Mouse (Mus musculus): ENCODE results near the gene Cbx8. TPM values are rescaled to one million over a fixed set of nuclear protein-coding genes. Genes with fewer than 3 reads are reported as not detected.
A peak's percentile ranks its signal among the peaks of the same experiment; 100 is the strongest.

The Cbx8 gene
- polyA plus RNA-seq, 1 experiment from 2014 or later, result 6.4 TPM

GRCm38 (mm10) chr11:119005547-119006275 is 35.1 kb downstream of the Cbx8 start:
- no peak overlapping the region for H3K4me2 ChIP-seq (replicated peaks; ENCODE audit: low read depth)
- H3K9me3 ChIP-seq (ENCODE audit: control insufficient read depth), result no peaks in the 10 kb centered on the region
- ATAC-seq, result no peak
- H3K27ac ChIP-seq (ENCODE audit: low read depth, low read length), result no peak overlapping the region
- TF ChIP-seq CTCF (IDR thresholded peaks at IDR 0.05; ENCODE audit: low read depth), result no peak
- H3K36me3 ChIP-seq (ENCODE audit: control insufficient read depth, insufficient read depth), result no peaks in the 10 kb centered on the region
- no peaks in the 10 kb centered on the region; the same call in 1 of the 2 replicates for H3K4me1 ChIP-seq (replicated peaks; ENCODE audit: control insufficient read depth, insufficient read depth, low read length)
- H3K9ac ChIP-seq (ENCODE audit: low read depth, low read length), result no peak overlapping the region
- WGBS, result 85% methylated on average over 10 of the region's 10 CpGs
- H3K27me3 ChIP-seq (replicated peaks; ENCODE audit: control insufficient read depth, insufficient read depth, low read length), result no peaks in the 10 kb centered on the region
- H3K4me3 ChIP-seq (ENCODE audit: low read depth, low read length), result no peak overlapping the region

GRCm38 (mm10) chr11:119001493-119002128 is 39.2 kb downstream of the Cbx8 start:
- no peaks in the 10 kb centered on the region for H3K36me3 ChIP-seq (ENCODE audit: control insufficient read depth, insufficient read depth)
- H3K4me2 ChIP-seq (replicated peaks; ENCODE audit: low read depth), result no peak overlapping the region
- ATAC-seq, result no peak
- no peaks in the 10 kb centered on the region for H3K4me1 ChIP-seq (replicated peaks; ENCODE audit: control insufficient read depth, insufficient read depth, low read length)
- H3K4me3 ChIP-seq (ENCODE audit: low read depth, low read length), result no peak overlapping the region
- peaks cover 16% of the 10 kb centered on the region for H3K27me3 ChIP-seq (replicated peaks; ENCODE audit: control insufficient read depth, insufficient read depth, low read length)
- no peak for TF ChIP-seq CTCF (IDR thresholded peaks at IDR 0.05; ENCODE audit: low read depth)
- no peaks in the 10 kb centered on the region for H3K9me3 ChIP-seq (ENCODE audit: control insufficient read depth)
- no peak overlapping the region for H3K27ac ChIP-seq (ENCODE audit: low read depth, low read length)
- no peak overlapping the region for H3K9ac ChIP-seq (ENCODE audit: low read depth, low read length)
- WGBS, result 45% methylated on average over 4 of the region's 4 CpGs

GRCm38 (mm10) chr11:119000877-119001276 is 39.9 kb downstream of the Cbx8 start:
- ATAC-seq, result no peak
- Histone ChIP-seq H3K27ac (ENCODE audit: low read depth, low read length) (no peak overlapping the region), H3K4me3 (ENCODE audit: low read depth, low read length) (no peak overlapping the region), H3K4me1 (replicated peaks; ENCODE audit: control insufficient read depth, insufficient read depth, low read length) (no peaks in the 10 kb centered on the region), H3K4me2 (replicated peaks; ENCODE audit: low read depth) (no peak overlapping the region), H3K27me3 (replicated peaks; ENCODE audit: control insufficient read depth, insufficient read depth, low read length) (peaks cover 16% of the 10 kb centered on the region), H3K9ac (ENCODE audit: low read depth, low read length) (no peak overlapping the region), H3K36me3 (ENCODE audit: control insufficient read depth, insufficient read depth) (no peaks in the 10 kb centered on the region), H3K9me3 (ENCODE audit: control insufficient read depth) (no peaks in the 10 kb centered on the region)
- 68% methylated on average over 2 of the region's 2 CpGs for WGBS
- TF ChIP-seq CTCF (IDR thresholded peaks at IDR 0.05; ENCODE audit: low read depth), result no peak; the same call in 1 of the 2 replicates

- Histone ChIP-seq H3K27me3 (replicated peaks; ENCODE audit: control insufficient read depth, insufficient read depth, low read length) (peaks cover 16% of the 10 kb centered on the region), H3K9ac (ENCODE audit: low read depth, low read length) (no peak overlapping the region), H3K36me3 (ENCODE audit: control insufficient read depth, insufficient read depth) (no peaks in the 10 kb centered on the region), H3K4me1 (replicated peaks; ENCODE audit: control insufficient read depth, insufficient read depth, low read length) (no peaks in the 10 kb centered on the region), H3K27ac (ENCODE audit: low read depth, low read length) (no peak overlapping the region), H3K4me3 (ENCODE audit: low read depth, low read length) (no peak overlapping the region), H3K9me3 (ENCODE audit: control insufficient read depth) (no peaks in the 10 kb centered on the region), H3K4me2 (replicated peaks; ENCODE audit: low read depth) (no peak overlapping the region)
- no peak for TF ChIP-seq CTCF (IDR thresholded peaks at IDR 0.05; ENCODE audit: low read depth)
- 10% methylated on average over 26 of the region's 26 CpGs for WGBS
- no peak for ATAC-seq
These were observed 41.4 kb downstream of the Cbx8 start for GRCm38 (mm10) chr11:118999361-118999804.

- H3K4me1 ChIP-seq (replicated peaks; ENCODE audit: control insufficient read depth, insufficient read depth, low read length), result no peaks in the 10 kb centered on the region
- ATAC-seq, result no peak
- H3K4me3 ChIP-seq (ENCODE audit: low read depth, low read length), result no peak overlapping the region
- H3K9ac ChIP-seq (ENCODE audit: low read depth, low read length), result no peak overlapping the region
- peak overlapping the region; percentile 33; the same call in 1 of the 2 replicates for H3K4me2 ChIP-seq (replicated peaks; ENCODE audit: low read depth)
- 17% methylated on average over 30 of the region's 30 CpGs for WGBS
- H3K27me3 ChIP-seq (replicated peaks; ENCODE audit: control insufficient read depth, insufficient read depth, low read length), result peaks cover 16% of the 10 kb centered on the region
- no peaks in the 10 kb centered on the region for H3K36me3 ChIP-seq (ENCODE audit: control insufficient read depth, insufficient read depth)
- H3K27ac ChIP-seq (ENCODE audit: low read depth, low read length), result no peak overlapping the region
- peak; percentile 94 for TF ChIP-seq CTCF (IDR thresholded peaks at IDR 0.05; ENCODE audit: low read depth)
- H3K9me3 ChIP-seq (ENCODE audit: control insufficient read depth), result no peaks in the 10 kb centered on the region
These were observed 42.1 kb downstream of the Cbx8 start for GRCm38 (mm10) chr11:118998540-118999265.

GRCm38 (mm10) chr11:118997182-118997581 is 43.6 kb downstream of the Cbx8 start:
- Histone ChIP-seq H3K4me3 (ENCODE audit: low read depth, low read length) (no peak overlapping the region), H3K36me3 (ENCODE audit: control insufficient read depth, insufficient read depth) (no peaks in the 10 kb centered on the region; the same call in 1 of the 2 replicates), H3K9ac (ENCODE audit: low read depth, low read length) (no peak overlapping the region), H3K27ac (ENCODE audit: low read depth, low read length) (0 out of 2 replicates have a peak overlapping the region, but pooled peaks have one; percentile 7), H3K27me3 (replicated peaks; ENCODE audit: control insufficient read depth, insufficient read depth, low read length) (peaks cover 16% of the 10 kb centered on the region), H3K4me1 (replicated peaks; ENCODE audit: control insufficient read depth, insufficient read depth, low read length) (no peaks in the 10 kb centered on the region), H3K4me2 (replicated peaks; ENCODE audit: low read depth) (no peak overlapping the region), H3K9me3 (ENCODE audit: control insufficient read depth) (no peaks in the 10 kb centered on the region)
- WGBS, result 46% methylated on average over 3 of the region's 3 CpGs
- no peak for ATAC-seq
- no peak for TF ChIP-seq CTCF (IDR thresholded peaks at IDR 0.05; ENCODE audit: low read depth)
